Mouse (Mus musculus) subcutaneous adipose tissue, adult 2 months (tissue): Measurements from ENCODE around the gene Syt5. TPM values are rescaled to one million over a fixed set of nuclear protein-coding genes. Genes with fewer than 3 reads are reported as not detected.

Source experiments
- polyA plus RNA-seq: library from polyadenylated mRNA; depleted of rRNA; stranded (reverse); fragments of >200 nt; gene quantifications from 2 replicates; pipeline ENCODE4 v1.2.3, GENCODE M21; 2012; ENCODE audit warnings: low replicate concordance; rRNA removed

Syt5 gene
- polyA plus RNA-seq: 0.30 and 0.50 TPM in 2 replicates

GRCm38 (mm10) chr7:4547221-4547641 lies at the start of gene Syt5:
Syt5 (minus strand) TSS chr7:4547541.

DNA sequence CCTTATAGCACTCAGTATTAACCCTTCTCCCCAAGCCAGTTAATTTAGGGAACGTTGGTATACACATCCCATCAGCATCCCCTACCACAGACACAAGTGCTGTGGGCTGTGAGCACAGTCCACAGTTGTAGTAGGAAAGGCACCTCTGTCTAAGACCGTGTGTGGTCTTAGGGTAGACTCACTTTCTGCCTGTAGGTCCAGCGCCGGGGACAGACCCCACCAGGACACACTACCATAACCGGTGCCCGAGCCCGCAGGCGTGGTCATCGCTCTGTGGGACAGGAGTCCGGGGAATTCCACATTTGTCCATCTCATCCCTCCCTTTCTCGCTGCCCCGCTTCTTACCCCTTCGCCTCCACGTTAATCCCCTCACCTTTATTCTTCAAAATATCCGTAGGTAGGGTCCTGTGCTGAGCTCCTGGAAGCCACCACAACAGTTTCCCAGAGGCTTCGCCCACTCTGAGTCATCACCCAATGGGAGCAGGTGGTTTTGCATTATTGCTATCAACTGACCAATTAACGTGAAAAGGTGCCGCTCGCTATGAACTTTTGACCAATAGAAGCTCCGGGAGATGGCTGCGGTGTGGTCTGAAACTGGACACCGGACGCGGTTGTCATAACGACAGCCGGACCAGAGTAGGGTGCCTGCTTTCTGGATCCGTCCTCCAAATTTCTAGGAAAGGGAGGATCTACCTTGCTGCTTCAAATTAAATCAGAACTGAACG lies 15.2 kb downstream of the Syt5 start, which contains the start of gene Dnaaf3:
Dnaaf3 (minus strand) TSS at position 449 of the 725 bp plus-strand sequence.

GRCm38 (mm10) chr7:4524212-4524922 lies 23.0 kb downstream of the Syt5 start, which contains the start of gene Tnni3:
Tnni3 (minus strand) TSS chr7:4524229.

GRCm38 (mm10) chr7:4516332-4517050 lies 30.9 kb downstream of the Syt5 start, which contains the start of gene Tnnt1:
Tnnt1 (minus strand) TSS chr7:4516382.

DNA sequence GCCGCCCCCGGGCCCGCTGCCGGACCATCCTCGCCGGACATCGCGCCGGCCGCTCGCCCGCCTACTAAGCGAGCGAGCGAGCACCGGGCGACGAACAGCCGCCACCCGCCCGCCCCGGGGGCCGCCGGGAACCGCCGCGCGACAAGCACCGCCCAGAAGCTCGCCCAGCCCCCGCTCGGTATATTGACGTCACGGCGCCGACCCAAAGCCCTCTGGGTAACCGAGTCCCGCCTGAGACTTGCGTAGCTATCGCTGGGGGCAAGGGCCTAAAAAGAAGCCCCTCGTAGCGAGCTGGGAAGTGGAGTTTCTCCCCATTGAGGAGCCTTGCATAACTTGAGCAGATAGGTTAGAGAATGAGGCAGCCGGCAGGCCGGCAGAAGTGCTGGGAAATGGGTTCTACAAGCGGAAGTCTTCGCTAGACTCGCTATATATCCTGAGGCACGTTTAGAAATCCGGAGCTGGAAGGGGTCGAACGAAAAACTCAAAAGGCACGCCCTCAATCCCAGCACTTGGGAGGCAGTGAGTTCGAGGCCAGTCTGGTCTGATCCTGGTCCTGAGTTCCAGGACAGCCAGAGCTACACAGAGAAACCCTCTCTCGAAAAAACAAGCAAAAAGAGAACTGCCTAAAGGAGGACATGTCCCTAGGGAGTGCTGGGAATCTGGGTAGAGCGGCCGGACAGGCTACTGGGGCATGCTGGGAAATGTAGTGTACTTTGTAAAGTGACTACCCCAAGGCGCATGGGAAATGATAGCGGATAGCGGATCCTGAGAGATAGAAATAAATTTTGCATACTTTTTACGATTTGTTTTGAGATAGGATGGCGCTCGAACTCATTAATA lies 45.6 kb downstream of the Syt5 start, which contains the start of gene Ppp1r12c:
Ppp1r12c (minus strand) TSS at position 123 of the 840 bp plus-strand sequence.

Other genes starting within 250 kb of the Syt5 start
- 0.86 and 3.1 TPM in 2 replicates for gene Ncr1, start 209.8 kb downstream of the Syt5 start, polyA plus RNA-seq
- gene Gp6, start 149.8 kb downstream of the Syt5 start, polyA plus RNA-seq: not detected in 2 replicates
- 15.7 and 23.9 TPM in 2 replicates for gene Rdh13, start 101.9 kb downstream of the Syt5 start, polyA plus RNA-seq
- gene Eps8l1, start 86.9 kb downstream of the Syt5 start, polyA plus RNA-seq: 1.5 and 11.2 TPM in 2 replicates
- 64.3 and 145 TPM in 2 replicates for gene Ppp1r12c, start 45.9 kb downstream of the Syt5 start, polyA plus RNA-seq
- gene Tnnt1, start 31.2 kb downstream of the Syt5 start, polyA plus RNA-seq: 0.43 and 3.1 TPM in 2 replicates
- gene Tnni3, start 23.3 kb downstream of the Syt5 start, polyA plus RNA-seq: 2.8 and 4.5 TPM in 2 replicates
- gene Dnaaf3, start 15.1 kb downstream of the Syt5 start, polyA plus RNA-seq: 3.1 and 6.7 TPM in 2 replicates
- gene Ptprh, start 56.5 kb upstream of the Syt5 start, polyA plus RNA-seq: 0.59 TPM in 1 of 2 replicates, not detected in the other
- gene Tmem86b, start 83.9 kb upstream of the Syt5 start, polyA plus RNA-seq: 9.6 and 15.2 TPM in 2 replicates
- 77.9 and 140 TPM in 2 replicates for gene Ppp6r1, start 111.5 kb upstream of the Syt5 start, polyA plus RNA-seq
- 36.3 and 51.8 TPM in 2 replicates for gene Hspbp1, start 137.5 kb upstream of the Syt5 start, polyA plus RNA-seq
- 2.8 and 14.9 TPM in 2 replicates for gene Brsk1, start 143.1 kb upstream of the Syt5 start, polyA plus RNA-seq
- 1.5 and 1.7 TPM in 2 replicates for gene Tmem150b, start 177.7 kb upstream of the Syt5 start, polyA plus RNA-seq
- 69.5 and 121 TPM in 2 replicates for gene Kmt5c, start 192.6 kb upstream of the Syt5 start, polyA plus RNA-seq
- gene Cox6b2, start 205.6 kb upstream of the Syt5 start, polyA plus RNA-seq: 20.8 and 97.5 TPM in 2 replicates
- gene Fam71e2, start 223.8 kb upstream of the Syt5 start, polyA plus RNA-seq: not detected in 2 replicates
- gene Il11, start 235.3 kb upstream of the Syt5 start, polyA plus RNA-seq: 0.11 and 0.45 TPM in 2 replicates
- not detected in 2 replicates for gene Tmem190, start 235.4 kb upstream of the Syt5 start, polyA plus RNA-seq
- 13.9 and 33.7 TPM in 2 replicates for gene Tmem238, start 242.1 kb upstream of the Syt5 start, polyA plus RNA-seq
- gene Rpl28, start 245.3 kb upstream of the Syt5 start, polyA plus RNA-seq: 303 and 400 TPM in 2 replicates